Mouse (Mus musculus) limb, embryonic 12.5 days (tissue): ENCODE data around the gene Rph3a. TPM values are rescaled to one million over a fixed set of nuclear protein-coding genes. Genes with fewer than 3 reads are reported as not detected.
"Not testable (repeated sequence)": the region's sequence is repeated elsewhere in the genome, so short reads cannot be mapped to it uniquely, and the experiment has no call there.

Experiments used
- ATAC-seq: fragments of 200-750 bp; cut with Nextera tagmentation; 2 replicates; pipeline ENCODE4 v1.8.0; 2017; ENCODE audit warnings: low read depth, moderate TSS enrichment; ENCODE audit not compliant: insufficient number of reproducible peaks, insufficient read depth, low FRiP score, low TSS enrichment
- H3K27ac ChIP-seq: fragments of 300-500 bp; sonication (generic); 2 replicates; pipeline ENCODE4 v1.5.1; 2016; ENCODE audit warnings: mild to moderate bottlenecking, moderate library complexity
- H3K27me3 ChIP-seq: fragments of 300-500 bp; sonication (generic); 2 replicates; pipeline ENCODE4 v1.6.1; 2016; ENCODE audit warnings: mild to moderate bottlenecking, moderate library complexity
- H3K36me3 ChIP-seq: fragments of 300-500 bp; sonication (generic); 2 replicates; pipeline ENCODE4 v1.6.1; 2016; ENCODE audit warnings: mild to moderate bottlenecking, moderate library complexity
- H3K4me1 ChIP-seq: fragments of 300-500 bp; sonication (generic); replicated peaks from 2 replicates; pipeline ENCODE4 v1.6.1; 2016
- H3K4me2 ChIP-seq: fragments of 300-500 bp; sonication (generic); 2 replicates; pipeline ENCODE4 v1.6.1; 2016; ENCODE audit warnings: mild to moderate bottlenecking, moderate library complexity
- H3K4me3 ChIP-seq: fragments of 300-500 bp; sonication (generic); replicated peaks from 2 replicates; pipeline ENCODE4 v1.5.1; 2016; ENCODE audit warnings: mild to moderate bottlenecking
- H3K9ac ChIP-seq: fragments of 300-500 bp; sonication (generic); replicated peaks from 2 replicates; pipeline ENCODE4 v1.6.1; 2016; ENCODE audit warnings: mild to moderate bottlenecking, moderate library complexity
- H3K9me3 ChIP-seq: fragments of 300-500 bp; sonication (generic); 2 replicates; pipeline ENCODE4 v1.6.1; 2016; ENCODE audit warnings: mild to moderate bottlenecking, moderate library complexity
- WGBS: fragments of 180-500 bp; shearing (Covaris S2); methylation state at CpG from one replicate; pipeline ENCODE4 v1.1.7; 2016; 5-methylcytosine and 5-hydroxymethylcytosine counted together
- polyA plus RNA-seq: library from polyadenylated mRNA; unstranded; fragments of >200 nt; fragmentation: Nextera tagmentation; extraction: Ambion mirVana; gene quantifications from 2 replicates; pipeline ENCODE4 v1.2.1, GENCODE M21; 2016

Gene Rph3a
- polyA plus RNA-seq, 1 experiment from 2014 or later = not detected

DNA sequence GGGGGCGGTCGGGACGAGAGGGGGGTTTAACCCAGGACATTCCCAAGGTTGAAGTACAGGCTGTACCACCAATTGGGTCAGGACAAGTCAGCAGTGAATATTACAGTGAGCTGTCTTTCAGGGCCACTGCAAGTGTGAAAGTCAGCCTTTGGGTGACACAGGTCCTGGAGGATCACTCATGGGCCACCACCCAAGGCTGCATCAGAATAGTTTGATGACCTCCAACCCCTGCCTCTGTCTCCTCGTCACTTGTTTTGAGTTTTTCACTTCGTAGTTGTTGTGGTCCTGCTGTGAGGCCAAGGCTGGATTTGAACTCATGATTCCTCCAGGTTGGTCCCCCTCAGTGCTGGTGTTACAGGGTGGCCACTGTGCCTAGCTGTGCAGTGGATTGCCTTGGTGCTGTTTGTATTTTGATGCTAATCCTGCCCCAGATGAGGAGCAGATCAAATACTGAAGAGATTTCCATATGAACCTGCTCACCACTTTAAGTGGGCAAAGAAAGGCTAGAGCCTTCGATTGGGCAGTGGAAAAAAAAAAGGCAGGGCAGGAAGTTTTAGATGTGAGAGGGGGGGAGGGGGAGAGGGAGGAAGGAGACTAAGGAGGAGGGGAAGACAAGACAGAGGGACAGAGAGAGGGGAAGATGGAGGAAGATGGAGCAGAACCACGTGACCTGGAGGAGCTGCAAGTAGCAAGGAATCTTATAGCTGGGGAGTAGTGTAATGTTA is 101.5 kb downstream of the Rph3a start:
- Histone ChIP-seq H3K9ac (no peak overlapping the region), H3K4me1 (no peaks in the 10 kb centered on the region), H3K36me3 (no peaks in the 10 kb centered on the region), H3K27me3 (no peaks in the 10 kb centered on the region), H3K9me3 (no peaks in the 10 kb centered on the region), H3K4me3 (no peak overlapping the region), H3K4me2 (no peak overlapping the region), H3K27ac (no peak overlapping the region)
- 52% methylated on average over 7 of the region's 7 CpGs for WGBS
- no peak for ATAC-seq

- H3K4me3 ChIP-seq, H3K9ac ChIP-seq, H3K4me2 ChIP-seq, H3K36me3 ChIP-seq, H3K9me3 ChIP-seq, ATAC-seq, H3K27ac ChIP-seq, H3K27me3 ChIP-seq, H3K4me1 ChIP-seq: not testable (repeated sequence)
- 29% methylated on average over 9 of the region's 12 CpGs for WGBS
Measured at GRCm38 (mm10) chr5:120906791-120907733, 102.8 kb downstream of the Rph3a start, which contains the start of gene Oas1a. Gene Oas1a, minus strand, starts transcription at chr5:120907521.

- 94% methylated on average over 5 of the region's 5 CpGs for WGBS
- Histone ChIP-seq H3K4me2 (no peak overlapping the region), H3K4me1 (no peaks in the 10 kb centered on the region), H3K27me3 (no peaks in the 10 kb centered on the region), H3K9ac (no peak overlapping the region), H3K27ac (no peak overlapping the region), H3K9me3 (no peaks in the 10 kb centered on the region), H3K36me3 (no peaks in the 10 kb centered on the region), H3K4me3 (no peak overlapping the region)
- ATAC-seq = no peak
Measured at GRCm38 (mm10) chr5:120902056-120902455, 107.8 kb downstream of the Rph3a start.

DNA sequence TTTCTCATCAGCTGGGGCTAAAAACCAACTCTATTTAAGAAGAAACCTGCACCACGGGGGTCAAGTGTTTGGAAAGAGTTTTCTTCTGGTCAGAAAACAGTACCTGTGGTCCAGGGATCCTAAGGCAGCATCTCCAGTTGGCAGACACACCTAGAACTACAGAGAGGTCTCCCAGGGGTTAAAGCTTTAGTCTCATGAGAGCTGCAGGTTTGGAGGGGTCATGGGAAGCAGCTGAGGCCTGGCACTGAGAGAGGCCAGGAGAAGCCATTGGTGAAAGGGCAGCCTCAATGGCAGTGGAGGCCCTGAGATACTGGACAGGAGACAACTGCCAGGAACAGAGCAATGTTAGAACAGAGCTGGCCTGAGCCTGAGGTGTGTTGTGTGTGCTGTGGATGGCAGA is 109.2 kb downstream of the Rph3a start:
- no peaks in the 10 kb centered on the region for H3K4me1 ChIP-seq
- no peaks in the 10 kb centered on the region for H3K27me3 ChIP-seq
- WGBS = 61% methylated on average over 1 of the region's 1 CpGs
- H3K9me3 ChIP-seq = no peaks in the 10 kb centered on the region
- H3K4me2 ChIP-seq = no peak overlapping the region
- H3K36me3 ChIP-seq = no peaks in the 10 kb centered on the region
- no peak for ATAC-seq
- H3K9ac ChIP-seq = no peak overlapping the region
- no peak overlapping the region for H3K4me3 ChIP-seq
- no peak overlapping the region for H3K27ac ChIP-seq

DNA sequence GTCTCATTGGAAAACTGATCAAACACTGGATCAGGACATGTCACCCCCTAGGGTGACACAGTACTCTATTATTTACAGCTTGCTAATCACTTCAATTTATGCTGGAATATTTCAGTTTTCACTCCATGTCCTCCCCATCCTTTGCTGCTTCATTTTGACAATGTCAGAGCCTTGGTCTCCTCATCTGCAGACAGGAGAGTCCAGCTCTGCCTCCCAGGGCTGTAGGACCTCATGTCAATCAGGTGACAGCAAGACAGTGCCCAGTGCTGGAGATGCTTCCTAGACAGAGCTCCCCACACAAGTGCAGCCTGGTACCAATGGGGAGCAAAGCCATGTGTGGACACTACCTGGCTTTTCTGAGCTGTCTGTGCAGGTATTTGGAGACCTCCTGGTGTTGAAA is 111.2 kb downstream of the Rph3a start:
- H3K9me3 ChIP-seq = no peaks in the 10 kb centered on the region
- H3K4me3 ChIP-seq = no peak overlapping the region
- no peak overlapping the region for H3K27ac ChIP-seq

DNA sequence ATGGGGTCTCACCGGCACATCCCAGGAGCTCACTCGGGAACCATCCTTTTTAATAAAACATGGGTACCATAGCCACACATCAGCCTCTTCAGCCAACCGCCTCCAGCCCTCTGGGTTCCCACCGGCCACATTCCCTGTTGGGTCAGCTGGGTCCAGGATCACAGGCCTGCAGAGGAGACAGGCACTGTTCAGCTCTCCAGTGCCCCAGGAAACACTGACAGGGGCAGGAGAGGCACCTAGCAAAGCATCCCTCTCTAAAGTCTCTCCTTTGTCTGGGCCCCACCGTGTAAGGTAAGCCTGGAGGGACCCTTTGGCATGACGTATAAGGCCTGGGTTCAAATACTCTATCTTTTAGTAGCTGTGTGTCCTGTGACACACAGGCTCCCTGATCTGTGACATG is 111.6 kb downstream of the Rph3a start:
- no peaks in the 10 kb centered on the region for H3K4me1 ChIP-seq
- ATAC-seq = no peak
- no peaks in the 10 kb centered on the region for H3K9me3 ChIP-seq
- no peaks in the 10 kb centered on the region for H3K27me3 ChIP-seq
- H3K9ac ChIP-seq = no peak overlapping the region
- H3K27ac ChIP-seq = no peak overlapping the region
- H3K4me3 ChIP-seq = no peak overlapping the region
- no peak overlapping the region for H3K4me2 ChIP-seq
- 84% methylated on average over 6 of the region's 6 CpGs for WGBS
- no peaks in the 10 kb centered on the region for H3K36me3 ChIP-seq

More for the DNA sequence above, 111.2 kb downstream of the Rph3a start:
- Histone ChIP-seq H3K4me2 (no peak overlapping the region), H3K4me1 (no peaks in the 10 kb centered on the region), H3K9ac (no peak overlapping the region), H3K36me3 (no peaks in the 10 kb centered on the region), H3K27me3 (no peaks in the 10 kb centered on the region)
- ATAC-seq = no peak

DNA sequence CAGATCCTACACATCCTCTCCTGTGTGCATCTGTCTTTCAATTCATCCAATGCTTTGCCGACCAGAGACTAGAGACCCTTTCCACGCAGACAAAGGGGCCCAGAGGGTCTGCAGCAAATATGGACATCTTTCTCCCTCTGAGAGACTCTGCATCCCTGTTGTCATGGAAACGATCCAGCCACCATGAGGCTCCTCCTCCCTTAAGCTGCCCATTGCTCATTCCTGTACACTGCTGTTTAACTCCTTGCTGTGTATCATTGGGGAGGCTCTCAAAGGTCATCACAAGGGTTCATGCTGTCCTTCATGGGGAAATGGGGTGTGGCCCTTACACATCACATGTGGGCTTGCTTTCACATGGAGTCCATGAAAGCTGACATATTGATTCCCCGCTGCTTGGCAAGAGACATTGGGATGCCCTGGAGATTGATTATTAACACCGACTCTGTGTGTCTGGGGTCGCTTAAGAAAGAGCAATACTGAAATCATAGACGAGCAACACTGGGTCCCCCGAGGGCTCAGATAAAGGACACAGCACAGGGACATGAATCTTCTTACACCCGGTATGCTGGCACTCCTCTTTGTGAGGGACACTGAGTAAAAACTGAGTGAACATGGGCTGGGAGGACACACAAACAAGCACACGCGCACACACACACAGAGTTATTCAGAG is 114.5 kb downstream of the Rph3a start:
- WGBS = 90% methylated on average over 11 of the region's 11 CpGs
- H3K36me3 ChIP-seq = no peaks in the 10 kb centered on the region
- no peaks in the 10 kb centered on the region for H3K27me3 ChIP-seq
- no peaks in the 10 kb centered on the region for H3K4me1 ChIP-seq
- no peaks in the 10 kb centered on the region for H3K9me3 ChIP-seq
- no peak overlapping the region for H3K4me3 ChIP-seq
- ATAC-seq = no peak
- no peak overlapping the region for H3K4me2 ChIP-seq
- no peak overlapping the region for H3K27ac ChIP-seq
- no peak overlapping the region for H3K9ac ChIP-seq

DNA sequence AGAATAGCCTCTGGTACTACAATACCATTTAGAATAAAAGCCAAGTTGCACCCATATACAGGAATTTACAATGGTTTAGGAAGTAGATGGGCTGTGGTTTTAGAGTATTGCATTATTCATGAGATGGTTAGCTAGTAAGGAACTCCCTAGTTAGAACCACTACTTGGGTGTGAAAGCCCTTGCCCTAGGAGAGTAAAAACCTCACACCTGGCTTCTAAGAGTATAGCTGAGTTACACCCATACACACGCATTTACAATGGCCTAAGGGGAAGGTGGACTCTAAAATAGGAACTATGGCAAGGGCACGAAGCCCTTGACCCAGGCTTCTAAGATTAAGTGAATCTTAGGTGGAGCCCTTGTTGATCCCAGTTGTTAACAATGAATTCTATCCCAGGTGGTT is 115.2 kb downstream of the Rph3a start:
- ATAC-seq = not testable (repeated sequence)

DNA sequence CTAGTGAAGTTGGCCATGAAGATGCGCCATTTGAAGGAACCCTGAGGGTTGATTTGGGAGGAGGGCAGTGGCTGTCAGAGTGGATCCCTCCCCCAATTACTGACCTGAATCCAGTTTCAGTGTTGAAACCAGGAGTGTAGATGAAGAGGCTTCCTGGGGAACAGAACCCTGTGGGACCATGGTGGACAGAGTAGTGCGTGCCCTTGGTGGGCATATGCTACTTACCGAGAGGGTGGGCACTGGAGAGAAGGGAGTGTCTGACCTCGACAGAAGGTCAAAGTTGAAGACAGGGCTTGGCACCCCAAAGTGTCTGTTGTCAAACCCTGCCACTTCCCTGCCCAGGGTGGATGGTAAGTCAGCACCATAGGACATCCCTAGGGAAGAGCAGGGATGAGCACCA is 116.0 kb downstream of the Rph3a start:
- 93% methylated on average over 4 of the region's 4 CpGs for WGBS

More for the DNA sequence above, 115.2 kb downstream of the Rph3a start:
- H3K27ac ChIP-seq, H3K27me3 ChIP-seq, H3K4me2 ChIP-seq, H3K36me3 ChIP-seq, H3K9me3 ChIP-seq, H3K4me1 ChIP-seq, H3K9ac ChIP-seq, H3K4me3 ChIP-seq: not testable (repeated sequence)
- 70% methylated on average over 2 of the region's 2 CpGs for WGBS

GRCm38 (mm10) chr5:120892243-120892660 is 117.6 kb downstream of the Rph3a start:
- Histone ChIP-seq H3K27me3 (no peaks in the 10 kb centered on the region), H3K9me3 (no peaks in the 10 kb centered on the region), H3K4me2 (no peak overlapping the region), H3K27ac (no peak overlapping the region), H3K4me3 (no peak overlapping the region), H3K9ac (no peak overlapping the region), H3K36me3 (no peaks in the 10 kb centered on the region), H3K4me1 (no peaks in the 10 kb centered on the region)
- no peak for ATAC-seq
- 20% methylated on average over 2 of the region's 2 CpGs for WGBS

More for the DNA sequence above, 116.0 kb downstream of the Rph3a start:
- not testable (repeated sequence) for H3K9ac ChIP-seq, H3K9me3 ChIP-seq, ATAC-seq, H3K4me3 ChIP-seq, H3K4me1 ChIP-seq, H3K27me3 ChIP-seq, H3K27ac ChIP-seq, H3K36me3 ChIP-seq, H3K4me2 ChIP-seq

GRCm38 (mm10) chr5:120891566-120892242 is 118.2 kb downstream of the Rph3a start:
- H3K27ac ChIP-seq, H3K27me3 ChIP-seq, H3K4me1 ChIP-seq, H3K9me3 ChIP-seq, H3K4me2 ChIP-seq, H3K36me3 ChIP-seq, ATAC-seq, H3K4me3 ChIP-seq, H3K9ac ChIP-seq: not testable (repeated sequence)
- WGBS = 45% methylated on average over 2 of the region's 2 CpGs
